Mouse (Mus musculus) thymus, adult 18-20 months (tissue): ENCODE measurements around the gene Plaur.

Experiments used
- DNase-seq, 2 experiments: peaks; one replicate each; pipeline ENCODE4 v3.0.0; 2022; ENCODE audit warnings: mixed read lengths in 2 of 2

Gene Plaur

DNA sequence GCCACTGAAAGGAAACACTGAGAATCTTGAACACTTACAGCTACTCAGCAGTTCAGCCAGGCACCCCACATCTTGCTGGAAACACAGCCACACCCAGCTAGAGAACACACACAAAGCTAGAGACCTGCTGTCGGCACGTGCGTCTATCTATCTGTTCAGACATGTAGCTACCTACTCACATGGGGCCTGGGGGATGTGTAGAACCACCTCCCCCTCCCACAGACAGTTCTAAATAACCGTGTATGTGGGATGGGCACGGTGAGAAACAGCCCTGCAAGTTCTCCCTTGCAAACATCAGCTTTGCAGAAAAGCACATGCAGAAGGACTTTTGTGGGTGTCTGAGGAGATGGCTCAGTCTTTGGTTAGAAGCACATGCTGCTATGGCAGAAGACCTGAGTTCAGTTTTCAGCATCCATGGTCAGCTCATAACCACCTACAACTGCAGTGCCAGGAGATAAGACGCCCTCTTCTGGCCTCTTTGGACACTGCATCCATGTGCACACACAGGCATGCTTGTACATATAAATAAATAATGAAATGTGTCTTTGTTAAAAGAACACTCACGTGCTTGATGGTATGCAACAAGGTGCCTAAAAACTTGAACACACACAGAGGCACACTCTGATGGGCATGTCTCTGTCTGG lies 15.5 kb upstream of the Plaur start:
- no peak for DNase-seq

DNA sequence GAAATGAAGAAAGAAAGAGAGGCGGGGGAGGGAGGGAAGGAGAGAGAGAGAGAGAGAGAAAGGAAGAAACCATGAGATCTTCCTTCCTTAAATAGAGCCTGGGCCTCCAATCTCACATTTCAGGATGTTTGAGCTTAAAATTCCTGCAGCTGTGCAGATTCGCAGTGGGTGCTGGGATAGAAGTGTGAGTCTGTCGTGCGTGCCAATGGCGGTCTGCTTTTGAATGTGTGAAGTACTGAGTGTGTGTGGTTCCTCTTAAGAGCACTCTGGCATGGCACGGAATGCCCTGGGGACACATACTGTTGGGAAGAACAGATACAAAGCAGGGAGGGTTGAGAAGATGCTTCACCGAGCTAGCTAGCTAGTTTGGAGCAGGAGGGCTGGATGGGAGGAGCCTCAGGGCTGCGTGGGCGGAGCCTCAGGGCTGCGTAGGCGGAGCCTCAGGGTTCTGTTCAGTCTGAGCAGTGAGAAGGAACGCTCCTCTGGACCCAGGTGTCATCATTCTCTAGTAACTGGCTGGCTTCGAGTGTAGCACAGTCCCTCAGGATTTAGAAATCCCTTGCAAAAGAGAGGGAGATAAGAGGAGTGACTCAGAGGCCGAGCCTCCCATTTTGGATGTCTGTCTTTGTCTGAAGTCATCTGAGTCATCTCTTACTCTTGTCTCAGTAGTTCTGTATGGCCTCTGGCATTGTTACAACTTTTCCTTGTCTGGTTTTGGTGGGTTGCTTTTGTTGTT lies 13.3 kb upstream of the Plaur start:
- no peak for DNase-seq

- DNase-seq = peak in 1 of 2 experiments; percentile 44
Observed at GRCm38 (mm10) chr7:24450585-24451017, 11.7 kb upstream of the Plaur start.

GRCm38 (mm10) chr7:24451855-24452311 lies 10.4 kb upstream of the Plaur start, which contains the start of gene Irgc1:
Irgc1 (minus strand) TSS chr7:24452297.
- DNase-seq = no peak

GRCm38 (mm10) chr7:24454199-24454598 lies 8.1 kb upstream of the Plaur start:
- no peak for DNase-seq

DNA sequence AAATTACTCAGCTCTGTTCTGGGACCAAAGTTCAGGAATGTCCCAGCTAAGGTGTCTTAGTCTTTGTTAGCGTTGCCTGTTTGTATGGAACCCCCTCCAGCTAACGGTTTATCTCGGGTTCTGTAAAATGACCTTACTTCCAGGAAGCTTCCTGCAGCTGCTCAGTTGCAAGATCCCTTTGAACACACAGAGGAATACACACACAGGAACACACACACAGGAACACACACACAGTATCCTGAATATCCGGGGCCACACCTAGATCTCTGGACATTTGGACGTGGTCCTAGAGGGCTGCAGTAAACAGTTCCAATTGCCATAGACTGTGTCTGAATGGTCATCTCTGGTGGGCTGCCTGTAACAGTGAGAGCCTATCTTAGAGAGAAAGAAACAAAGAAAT lies 6.6 kb upstream of the Plaur start:
- no peak for DNase-seq

DNA sequence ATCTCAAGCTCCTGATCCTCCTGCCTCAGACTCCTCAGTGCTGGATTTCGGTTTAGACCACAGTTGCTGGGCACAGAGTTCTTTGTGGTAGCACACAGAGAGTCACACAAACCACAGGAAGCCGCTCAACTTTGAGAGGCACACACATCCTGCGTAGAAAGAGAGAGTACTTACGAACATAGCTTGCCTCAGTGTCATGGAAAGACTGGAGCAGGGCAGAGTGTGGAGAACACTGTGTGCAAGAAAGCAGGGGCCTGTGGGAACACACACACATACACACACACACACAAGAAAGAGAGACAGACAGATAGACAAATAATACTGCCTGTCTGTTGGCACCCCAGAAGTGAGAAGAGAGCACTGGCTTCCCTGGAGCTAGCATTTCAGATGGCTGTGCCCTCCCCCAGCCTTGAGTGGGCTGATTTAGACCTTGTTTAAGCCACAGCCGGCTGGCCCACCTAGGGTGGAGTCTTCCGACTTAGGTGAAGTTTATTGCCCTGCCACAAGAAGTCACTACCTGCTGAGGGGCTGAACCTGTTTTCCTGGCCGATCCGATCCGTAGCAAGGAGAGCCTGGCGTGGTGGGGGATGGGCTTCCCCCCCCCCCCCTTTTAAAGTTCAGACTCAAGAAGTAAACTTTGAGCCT lies 4.4 kb upstream of the Plaur start:
- DNase-seq = peak; percentile 54 to 84

DNA sequence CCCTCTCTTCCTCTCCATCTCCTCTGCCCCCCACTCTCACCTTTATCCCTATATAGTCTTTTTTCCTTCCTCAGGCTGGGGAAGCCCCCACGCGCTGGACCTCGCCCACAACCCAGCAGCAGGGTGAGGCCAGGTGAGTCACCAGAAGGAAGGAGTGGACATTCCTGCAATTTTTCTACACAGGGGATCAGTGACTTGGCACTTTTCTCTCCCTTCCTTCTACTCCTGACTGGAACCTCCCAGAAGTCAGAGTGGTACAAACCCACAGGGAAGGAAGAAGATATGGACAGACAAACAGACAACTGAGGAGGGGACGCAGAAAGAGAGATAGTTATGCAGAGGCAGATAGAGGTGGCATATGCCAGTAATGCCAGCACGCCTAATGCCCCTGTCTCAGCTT lies 2.8 kb upstream of the Plaur start:
- DNase-seq = no peak

DNA sequence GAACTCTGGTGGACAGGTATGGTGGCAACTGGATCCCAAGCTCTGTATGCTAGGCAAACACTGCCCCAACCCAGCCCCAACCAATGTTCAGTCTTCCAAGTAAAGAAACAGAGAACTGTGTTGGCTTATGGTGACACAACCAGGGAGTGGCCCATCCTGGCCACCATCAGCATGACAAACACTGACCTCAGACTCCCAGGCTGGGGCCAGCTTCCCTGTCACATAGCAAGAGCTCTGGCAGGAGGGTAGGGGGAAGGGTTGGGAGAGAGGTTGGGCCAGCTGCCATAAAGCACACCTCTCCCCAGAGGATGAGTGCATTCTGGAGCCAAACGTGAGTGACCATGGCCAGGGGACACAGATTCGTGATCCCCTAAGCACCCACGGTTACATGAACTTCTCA lies 2.4 kb upstream of the Plaur start:
- DNase-seq = no peak

GRCm38 (mm10) chr7:24461376-24462051 lies 770 bp upstream of the Plaur start:
- DNase-seq = no peak

DNA sequence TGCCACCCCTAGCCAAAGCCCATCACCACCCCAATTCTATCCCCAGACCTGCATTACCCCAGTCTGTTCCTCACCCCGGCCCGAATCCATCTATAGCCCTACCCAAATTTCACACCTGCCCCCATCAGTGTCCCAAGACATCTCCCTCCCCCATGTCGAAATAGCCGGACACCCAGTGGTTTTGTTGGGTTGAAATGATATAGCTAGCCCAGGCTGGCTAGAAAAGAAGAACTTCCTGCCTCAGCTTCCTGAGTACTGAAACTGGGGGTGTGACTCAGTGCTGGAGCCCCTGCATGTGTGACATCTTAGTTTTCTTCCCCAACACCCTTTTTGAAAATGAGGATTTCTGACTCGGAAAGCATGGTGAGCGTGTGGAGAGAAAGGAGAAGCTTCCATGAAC lies 4.6 kb downstream of the Plaur start:
- no peak for DNase-seq

DNA sequence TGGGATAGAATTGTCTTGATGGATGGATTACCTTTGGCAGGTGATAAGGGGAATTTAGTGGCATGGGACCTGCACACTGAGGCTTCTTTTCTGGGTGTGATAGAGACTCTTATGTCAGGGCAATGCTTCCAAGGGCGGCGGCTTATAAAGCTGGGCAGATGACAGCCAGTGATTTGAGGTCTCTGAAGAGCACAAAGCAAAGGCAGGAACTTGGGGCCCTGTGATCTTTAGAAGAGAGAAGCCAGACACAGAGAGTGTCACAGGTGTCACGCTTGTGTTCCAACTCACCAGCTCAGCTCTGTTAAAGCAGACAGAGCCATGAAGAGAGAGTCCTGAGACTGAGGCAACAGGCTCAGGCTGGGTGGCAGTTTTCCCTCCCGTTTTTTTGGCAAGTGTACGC lies 5.6 kb downstream of the Plaur start:
- no peak for DNase-seq

- no peak for DNase-seq
Observed at GRCm38 (mm10) chr7:24469126-24469525, 6.8 kb downstream of the Plaur start.

DNA sequence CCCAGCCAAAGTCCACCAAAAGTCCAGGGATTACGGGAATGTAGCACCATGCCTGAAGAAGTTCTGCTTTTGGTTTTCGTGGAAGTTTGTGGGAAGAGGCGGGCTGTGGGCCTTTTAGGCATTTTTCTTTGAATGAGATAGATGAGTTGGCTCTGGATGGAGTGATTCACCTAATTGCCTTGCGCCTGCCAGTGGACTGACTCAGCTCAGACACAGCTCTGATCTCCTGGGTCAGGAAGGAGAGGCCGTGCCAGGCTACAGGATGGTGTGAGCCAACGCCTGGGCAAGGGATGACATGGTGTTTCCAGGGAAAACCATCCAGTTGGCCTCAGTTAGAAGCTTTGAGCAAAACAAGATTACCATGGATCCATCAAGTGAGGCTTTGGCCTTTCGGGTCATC lies 8.1 kb downstream of the Plaur start:
- no peak for DNase-seq

- no peak for DNase-seq
Observed at GRCm38 (mm10) chr7:24472442-24472841, 10.2 kb downstream of the Plaur start.

DNA sequence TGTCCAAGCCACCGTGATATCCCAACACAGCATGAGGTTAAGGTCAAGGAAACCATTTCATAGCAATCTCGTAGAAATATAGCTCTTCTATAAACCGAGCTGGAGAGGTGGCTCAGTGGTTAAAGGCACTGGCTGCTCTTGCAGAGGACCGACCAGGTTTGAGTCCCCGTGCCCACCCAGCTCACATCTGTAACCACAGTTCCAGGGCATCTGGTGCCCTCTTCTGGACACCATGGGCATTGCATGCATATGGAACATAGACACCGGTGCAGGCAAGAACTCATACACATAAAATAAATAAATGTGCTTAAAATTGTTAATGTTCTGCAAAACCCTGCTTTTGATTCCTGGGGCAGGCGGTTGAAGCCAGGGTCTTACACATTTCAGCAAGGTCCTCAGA lies 10.7 kb downstream of the Plaur start:
- DNase-seq = no peak

DNA sequence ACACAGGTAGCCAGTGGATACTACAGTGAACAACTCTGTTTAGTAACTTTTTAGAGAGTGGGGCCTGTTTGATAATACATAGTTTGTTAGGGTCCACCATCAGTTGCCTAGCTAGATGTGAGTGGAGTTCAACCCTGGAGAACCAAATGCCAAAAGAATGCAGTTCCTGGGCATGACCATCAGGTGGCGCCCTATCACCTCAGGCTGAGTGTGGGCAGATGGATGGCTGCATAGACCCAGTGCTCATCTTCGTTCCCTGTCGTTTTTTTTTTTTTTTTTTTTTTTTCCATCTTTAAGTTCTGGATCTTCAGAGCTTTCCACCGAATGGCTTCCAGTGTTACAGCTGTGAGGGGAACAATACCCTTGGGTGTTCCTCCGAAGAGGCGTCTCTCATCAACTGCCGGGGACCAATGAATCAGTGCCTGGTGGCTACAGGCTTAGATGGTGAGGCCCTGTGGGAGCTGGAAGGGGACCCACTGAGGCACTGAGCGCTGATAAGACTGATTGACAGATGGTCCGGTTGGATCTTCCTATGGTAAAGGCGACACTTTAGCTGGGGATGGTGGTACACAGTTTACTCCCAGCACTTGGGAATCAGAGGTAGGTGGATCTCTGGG lies 11.7 kb downstream of the Plaur start:
- no peak for DNase-seq

DNA sequence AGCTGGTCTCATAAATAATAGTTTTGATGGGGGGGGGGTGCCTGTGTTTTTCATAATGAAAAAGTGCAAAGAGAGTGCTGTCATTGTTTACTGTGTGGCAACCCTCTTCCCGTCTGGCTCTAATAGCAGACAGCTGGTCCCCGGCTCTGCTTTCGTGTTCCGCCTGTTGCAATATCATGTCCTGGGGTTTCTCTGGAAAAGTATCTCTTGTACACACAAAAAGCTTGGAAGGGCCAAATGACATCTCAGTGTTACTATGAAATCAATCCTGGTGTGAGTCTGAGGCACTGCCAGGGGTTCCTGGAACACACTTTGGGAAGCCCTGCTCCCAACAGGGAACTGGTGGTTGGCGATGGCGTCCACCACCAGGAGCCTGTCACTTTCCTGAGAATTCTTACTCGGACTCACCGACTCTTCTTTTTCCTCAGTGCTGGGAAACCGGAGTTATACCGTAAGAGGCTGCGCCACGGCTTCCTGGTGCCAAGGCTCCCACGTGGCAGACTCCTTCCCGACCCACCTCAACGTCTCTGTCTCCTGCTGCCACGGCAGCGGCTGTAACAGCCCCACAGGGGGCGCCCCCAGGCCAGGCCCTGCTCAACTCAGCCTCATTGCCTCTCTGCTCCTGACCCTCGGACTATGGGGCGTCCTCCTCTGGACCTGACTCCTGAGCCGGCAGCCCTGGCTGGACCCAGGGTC lies 12.7 kb downstream of the Plaur start:
- DNase-seq = no peak

- no peak for DNase-seq
Observed at GRCm38 (mm10) chr7:24476338-24476737, 14.1 kb downstream of the Plaur start.

DNA sequence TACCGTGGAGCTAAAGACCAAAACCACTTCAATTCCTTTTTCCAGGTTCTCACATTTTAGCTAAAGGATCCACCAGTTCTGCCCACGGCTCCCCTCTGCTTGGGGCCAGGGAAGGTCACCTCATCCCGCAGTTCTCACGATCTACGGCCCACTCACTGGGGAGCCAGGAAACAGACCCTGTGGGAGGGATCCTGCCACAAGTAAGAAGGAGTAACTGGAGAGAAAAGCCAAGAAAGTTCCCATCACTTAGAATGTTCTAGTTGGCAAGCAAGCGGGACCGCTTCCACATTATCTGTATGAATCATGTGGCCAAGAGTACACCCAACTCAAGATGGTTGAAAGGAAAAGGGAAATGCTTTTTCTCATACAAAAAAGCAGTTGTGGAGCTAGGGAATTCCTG lies 14.6 kb downstream of the Plaur start:
- no peak for DNase-seq

GRCm38 (mm10) chr7:24478911-24479310 lies 16.6 kb downstream of the Plaur start:
- DNase-seq = no peak

- no peak for DNase-seq
Observed at GRCm38 (mm10) chr7:24479685-24480084, 17.4 kb downstream of the Plaur start.
